Mouse (Mus musculus): Measurements from ENCODE around the gene Dtx2.
A peak's percentile ranks its signal among the peaks of the same experiment; 100 is the strongest.
"Not testable (repeated sequence)": the region's sequence is repeated elsewhere in the genome, so short reads cannot be mapped to it uniquely, and the experiment has no call there.

Dtx2 gene

GRCm38 (mm10) chr5:136027612-136028311 is 33.2 kb downstream of the Dtx2 start:
- DNase-seq: no peak

DNA sequence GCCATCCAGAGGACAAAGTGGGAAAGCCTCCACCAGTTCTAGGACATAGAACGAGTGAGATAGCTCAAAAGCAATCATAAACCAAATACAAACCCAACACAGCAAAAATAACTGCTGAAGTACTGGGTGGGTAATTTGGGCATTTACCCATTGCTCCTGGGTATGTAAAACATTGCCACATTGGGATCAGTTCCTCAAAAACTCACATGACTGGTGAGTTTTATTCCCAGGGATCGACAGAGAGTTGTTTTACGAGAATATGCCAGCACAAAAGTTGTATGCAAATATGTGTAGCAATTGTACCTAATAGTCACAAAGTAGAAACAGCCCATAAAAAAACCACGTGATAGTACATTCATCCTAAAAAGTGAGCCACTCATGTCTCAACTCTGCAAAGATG is 40.3 kb downstream of the Dtx2 start:
- no peak for DNase-seq

DNA sequence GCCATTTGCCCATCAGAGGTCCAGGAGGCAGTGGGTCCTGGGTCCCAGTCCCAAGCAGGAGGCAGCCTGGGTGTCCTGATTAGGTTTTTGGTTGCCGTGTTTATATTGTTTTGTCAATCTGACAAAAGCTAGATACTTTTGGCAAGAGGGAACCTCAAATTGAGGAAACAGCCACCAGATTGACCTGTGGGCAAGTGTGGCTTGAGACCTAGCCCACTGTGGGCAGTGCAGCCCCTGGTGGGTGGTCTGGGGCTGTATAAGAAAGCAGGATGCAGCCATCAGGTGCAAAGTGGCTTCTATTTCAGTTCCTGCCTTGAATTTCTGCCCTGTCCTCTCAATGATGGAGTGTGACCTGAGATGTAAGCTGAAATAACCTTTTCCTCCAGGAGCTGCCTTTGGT is 40.7 kb downstream of the Dtx2 start:
- DNase-seq: no peak

DNA sequence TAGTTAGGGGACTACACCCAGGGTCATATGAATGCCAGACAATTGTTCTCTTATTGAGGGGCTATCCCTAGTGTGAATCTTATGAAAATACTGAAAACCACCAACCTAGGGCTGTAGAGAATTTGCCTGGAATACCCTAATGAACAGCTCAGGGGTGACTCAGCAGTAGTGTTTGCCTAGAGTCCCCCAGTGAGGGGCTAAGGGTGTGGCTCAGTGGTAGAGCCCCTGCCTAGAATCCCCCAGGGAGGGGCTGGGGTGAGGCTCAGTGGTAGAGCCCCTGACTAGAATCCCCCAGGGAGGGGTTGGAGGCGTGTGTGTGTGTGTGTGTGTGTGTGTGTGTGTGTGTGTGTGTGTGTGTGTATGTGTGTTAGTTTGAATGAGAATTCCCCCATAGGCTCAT is 42.1 kb downstream of the Dtx2 start:
- no peak for DNase-seq

DNA sequence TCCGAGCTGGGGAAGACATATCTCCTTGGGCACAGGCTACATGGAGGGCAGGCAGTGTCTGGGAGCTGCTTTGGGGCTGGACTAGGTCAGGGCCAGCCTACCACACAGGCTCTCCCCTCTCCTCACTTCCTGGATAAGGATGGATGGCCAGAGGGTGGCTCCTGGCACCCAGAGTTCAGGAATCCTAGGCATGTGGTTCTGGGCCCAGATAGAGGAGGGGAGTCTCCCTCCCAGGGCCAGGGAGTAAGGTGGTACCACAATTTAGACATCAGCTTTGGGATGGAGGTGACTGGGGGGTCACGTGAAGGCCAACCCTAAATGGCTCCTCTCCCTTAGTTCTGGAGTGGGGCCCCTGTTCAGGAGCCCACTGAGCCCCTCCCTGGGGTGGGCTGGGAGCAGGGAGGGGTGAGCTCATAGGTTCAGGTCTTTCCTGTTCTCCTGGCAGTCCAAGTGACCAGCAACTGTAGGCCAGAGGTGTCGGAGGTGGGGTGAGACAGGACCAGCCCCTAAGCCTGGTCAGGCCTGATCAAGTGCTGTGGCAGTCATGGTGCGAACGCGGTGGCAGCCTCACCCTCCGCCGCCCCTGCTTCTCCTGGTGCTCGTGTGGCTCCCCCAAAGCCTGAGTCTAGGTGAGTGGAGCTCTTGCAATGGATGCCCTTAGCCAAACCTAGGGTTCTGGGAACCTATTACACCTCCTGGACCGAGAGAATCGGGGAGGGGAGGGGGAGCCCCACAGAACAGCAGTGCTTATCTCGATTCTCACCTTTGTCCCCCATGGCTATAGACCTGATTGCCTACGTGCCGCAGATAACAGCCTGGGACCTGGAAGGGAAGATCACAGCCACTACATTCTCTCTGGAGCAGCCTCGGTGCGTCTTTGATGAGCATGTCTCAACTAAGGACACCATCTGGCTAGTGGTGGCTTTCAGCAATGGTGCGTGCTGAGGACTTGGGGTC is 43.9 kb downstream of the Dtx2 start, which contains the start of gene Upk3b:
Gene Upk3b, plus strand, starts transcription at position 239 of the 957 bp plus-strand sequence.
- no peak for DNase-seq

DNA sequence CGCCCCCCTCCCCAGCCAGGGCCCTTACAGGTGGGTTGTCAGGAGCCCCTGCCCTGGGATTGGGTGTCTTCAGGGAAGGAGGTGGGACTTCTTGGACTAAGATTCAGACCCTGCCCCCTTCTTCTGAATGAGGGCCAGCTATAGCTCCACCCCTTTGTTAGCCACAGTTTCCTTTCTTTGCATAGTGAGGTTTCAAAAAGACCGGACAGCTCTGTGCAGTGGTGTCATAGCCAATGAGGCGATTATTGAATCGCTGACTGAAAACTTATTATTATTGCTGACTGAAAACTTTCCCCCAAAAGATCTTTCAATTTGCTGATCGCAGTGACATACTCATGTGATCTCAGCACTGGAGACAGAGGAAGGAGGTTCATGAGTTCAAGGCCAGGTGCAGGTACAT is 45.6 kb downstream of the Dtx2 start:
- DNase-seq: no peak

DNA sequence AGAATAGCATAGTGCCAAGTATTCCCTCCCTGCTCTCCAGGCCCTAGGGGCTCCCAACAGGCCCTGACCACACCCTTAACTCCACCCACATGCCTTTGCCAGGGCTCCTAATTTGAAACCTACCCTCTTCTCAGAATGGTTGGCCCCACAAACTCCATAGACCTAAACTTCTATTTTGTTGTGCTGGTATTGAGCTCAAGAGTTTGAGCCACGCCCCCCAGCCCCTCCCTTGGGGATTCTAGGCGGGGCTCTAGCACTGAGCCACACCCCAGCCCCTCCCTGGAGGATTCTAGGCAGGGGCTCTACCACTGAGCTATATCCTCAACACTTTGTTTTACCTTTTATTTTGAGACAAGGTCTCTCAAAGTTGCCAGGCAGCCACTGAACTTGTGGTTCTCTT is 46.7 kb downstream of the Dtx2 start:
- no peak for DNase-seq

DNA sequence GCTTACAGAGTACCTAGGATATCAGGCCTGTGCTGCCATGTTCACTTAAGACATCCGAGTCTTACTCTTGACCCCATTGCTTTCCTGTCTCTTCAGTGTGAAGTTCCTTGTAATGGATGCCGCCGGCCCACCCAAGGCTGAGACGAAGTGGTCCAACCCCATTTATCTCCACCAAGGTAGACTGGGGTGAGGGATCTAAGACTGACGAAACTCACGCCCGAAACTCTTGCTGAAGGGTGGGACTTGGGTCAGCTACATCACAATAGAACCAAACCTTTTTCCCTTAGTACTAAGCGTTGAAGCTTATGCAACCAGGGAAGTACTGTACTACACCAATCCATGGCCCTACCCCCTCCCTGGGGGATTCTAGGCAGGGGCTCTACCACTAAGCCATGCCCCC is 47.1 kb downstream of the Dtx2 start:
- DNase-seq: no peak

DNA sequence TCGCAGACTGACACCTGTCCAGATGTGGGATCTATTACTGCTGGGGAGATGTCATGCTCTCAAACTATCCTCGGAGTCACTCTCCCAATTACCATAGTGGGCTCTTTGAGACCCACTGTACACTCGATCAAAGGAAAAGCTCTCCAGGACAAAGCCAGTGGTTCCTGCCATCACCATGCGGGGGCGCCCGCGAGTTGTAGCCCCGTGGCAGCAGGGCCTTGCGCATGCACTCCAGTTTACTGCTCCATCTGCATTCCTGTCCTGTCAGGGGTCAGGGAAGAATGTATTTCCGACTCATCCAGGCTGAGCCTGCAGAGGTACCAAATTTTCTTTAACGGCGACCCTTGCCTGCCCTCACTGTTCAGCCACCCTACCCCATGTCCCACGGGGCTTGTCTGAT is 50.3 kb downstream of the Dtx2 start:
- no peak for DNase-seq

- no peak for DNase-seq
These were observed 50.8 kb downstream of the Dtx2 start for GRCm38 (mm10) chr5:136045408-136045807.

GRCm38 (mm10) chr5:136045987-136046386 is 51.4 kb downstream of the Dtx2 start:
- peak; percentile 94 for DNase-seq

DNA sequence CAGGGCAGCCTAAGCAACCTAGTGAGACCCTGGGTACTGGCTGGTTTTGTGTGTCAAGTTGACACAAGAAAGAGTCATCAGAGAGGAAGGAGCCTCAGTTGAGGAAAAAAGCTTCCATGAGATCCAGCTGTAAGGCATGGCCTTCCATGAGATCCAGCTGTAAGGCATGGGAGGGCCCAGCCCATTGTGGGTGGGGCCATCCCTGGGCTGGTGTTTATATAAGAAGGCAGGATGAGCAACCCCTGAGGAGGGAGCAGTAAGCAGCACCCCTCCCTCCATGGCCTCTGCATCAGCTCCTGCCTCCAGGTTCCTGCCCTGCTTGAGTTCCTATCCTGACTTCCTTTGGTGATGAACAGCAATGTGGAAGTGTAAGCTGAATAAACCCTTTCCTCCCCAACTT is 53.9 kb downstream of the Dtx2 start:
- not testable (repeated sequence) for DNase-seq

GRCm38 (mm10) chr5:136049926-136050325 is 55.3 kb downstream of the Dtx2 start:
- DNase-seq: no peak

DNA sequence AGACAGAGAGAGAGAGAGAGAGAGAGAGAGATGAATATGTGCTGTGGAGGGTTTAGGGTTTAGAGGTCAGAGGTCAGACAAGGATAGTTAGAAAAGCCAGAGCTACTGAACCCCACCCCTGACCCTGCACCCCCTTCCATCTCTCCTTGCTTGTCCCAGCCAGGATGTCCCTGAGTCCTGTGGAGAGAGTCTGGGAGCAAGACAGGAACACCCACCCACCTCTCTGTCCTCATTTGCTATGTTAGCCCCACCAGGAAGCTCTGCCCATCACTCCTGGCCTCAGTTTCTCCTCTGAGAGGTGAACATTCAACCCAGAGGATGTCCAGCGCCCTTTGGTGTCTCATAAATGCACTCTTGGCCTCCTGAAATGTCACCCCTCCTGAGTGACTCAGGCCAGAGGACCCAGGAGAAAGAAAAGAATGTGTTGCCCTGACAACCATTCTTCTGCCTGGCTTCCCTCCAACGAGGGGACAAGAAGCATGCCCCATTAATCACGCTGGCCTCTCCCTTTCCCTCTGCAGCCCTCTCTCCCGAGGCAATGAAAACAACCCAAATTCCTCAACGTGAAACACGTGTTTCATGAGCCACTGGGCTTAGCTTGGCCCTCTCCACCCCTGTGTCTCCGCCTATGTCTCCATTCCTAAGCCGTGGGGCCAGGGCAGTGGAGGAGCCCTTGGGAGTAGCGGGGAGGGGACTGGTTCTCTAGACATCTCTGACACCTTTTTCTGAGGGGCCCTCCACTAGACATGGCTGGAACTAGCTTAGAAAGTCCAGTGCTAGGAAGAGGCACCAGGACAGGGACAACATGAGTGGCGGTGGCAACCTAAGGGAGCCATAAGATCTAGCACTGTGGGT is 56.9 kb downstream of the Dtx2 start:
- peak; percentile 96 for DNase-seq

DNA sequence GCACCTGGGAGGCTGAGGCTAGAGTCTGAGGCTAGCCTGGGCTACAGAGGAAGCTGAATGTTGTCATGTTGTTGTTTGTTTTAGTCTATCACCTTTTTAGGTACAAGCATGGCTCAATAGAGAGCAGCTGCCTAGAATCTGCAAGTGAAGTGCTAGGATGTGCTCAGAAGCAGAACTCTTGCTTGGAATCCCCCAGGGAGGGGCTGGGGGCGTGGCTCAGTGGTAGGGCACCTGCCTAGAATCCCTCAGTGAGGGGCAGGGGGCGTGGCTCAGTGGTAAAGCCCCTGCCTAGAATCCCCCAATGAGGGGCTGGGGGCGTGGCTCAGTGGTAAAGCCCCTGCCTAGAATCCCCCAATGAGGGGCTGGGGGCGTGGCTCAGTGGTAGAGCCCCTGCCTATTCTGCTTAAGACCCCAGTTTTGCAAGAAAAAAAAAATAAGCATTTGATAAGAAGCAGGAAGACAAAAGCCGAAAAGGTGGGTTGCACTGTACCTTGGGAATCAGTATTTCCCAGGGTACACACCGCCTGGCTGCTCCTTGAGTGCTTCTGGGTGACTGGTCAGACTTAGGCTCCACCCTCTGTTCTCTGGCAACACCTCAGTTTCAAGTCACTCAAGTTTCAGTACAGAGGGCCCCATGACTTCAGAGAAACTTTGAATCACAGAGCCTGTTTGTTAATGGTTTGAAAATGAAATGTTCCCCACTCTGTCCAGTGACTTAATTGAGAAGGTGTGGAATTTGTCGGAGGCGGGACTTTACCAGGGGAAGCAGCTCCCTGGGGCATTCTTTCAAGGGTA is 58.5 kb downstream of the Dtx2 start:
- no peak for DNase-seq

DNA sequence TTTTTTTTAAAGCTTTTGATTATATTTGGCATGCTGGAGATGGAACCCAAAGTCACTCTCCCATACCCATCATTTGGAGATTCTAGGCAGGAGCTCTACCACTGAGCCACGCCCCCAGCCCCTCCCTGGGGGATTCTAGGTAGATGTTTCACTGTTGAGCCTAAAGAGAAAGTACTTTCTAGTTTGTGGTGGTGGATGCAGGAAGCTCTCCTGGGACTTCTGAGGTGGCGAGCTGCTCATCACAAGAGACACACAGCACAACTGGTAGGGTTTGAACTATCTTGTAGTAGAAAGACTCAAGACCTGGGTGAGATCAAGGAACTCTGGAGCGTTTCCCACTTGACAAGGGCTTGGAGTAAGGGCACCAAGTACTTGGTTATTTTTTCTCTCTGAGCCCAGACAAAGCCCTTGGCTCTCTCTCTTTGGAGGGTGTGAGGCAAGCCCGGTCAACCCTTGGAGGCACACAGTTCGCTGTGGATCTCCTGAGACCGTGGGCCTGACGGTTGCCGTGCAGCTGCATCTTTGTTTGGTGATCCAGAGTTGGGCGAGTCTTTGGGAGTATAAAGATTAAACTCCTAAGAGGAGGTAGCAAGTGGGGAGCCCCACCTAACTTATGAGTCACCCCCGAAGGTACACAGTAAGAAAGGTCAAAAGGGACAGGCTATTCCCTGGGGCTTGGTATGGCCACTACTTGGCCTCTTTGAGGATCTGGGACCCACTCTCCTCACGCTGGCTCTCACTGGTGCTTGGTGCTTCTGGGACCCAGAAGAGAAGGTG is 59.9 kb downstream of the Dtx2 start, which contains the start of gene Upk3bl:
Gene Upk3bl, plus strand, starts transcription at position 192 of the 777 bp plus-strand sequence.
- no peak for DNase-seq

DNA sequence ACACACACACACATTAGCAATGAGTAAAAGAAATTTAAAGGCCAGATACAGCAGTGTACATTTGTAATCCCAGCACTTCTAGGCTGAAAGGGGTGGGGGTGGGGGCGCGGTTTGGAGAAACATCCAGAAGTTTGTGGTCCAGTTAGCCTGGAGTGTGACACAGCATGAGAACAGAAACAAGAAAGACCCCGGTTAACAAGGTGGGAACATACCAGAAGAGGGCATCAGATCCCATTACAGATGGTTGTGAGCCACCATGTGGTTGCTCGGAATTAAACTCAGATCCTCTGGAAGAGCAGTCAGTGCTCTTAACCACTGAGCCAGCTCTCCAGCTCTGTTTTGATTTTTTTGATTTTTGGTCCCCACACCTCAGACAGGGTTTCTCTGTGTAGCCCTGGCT is 61.5 kb downstream of the Dtx2 start:
- no peak for DNase-seq

DNA sequence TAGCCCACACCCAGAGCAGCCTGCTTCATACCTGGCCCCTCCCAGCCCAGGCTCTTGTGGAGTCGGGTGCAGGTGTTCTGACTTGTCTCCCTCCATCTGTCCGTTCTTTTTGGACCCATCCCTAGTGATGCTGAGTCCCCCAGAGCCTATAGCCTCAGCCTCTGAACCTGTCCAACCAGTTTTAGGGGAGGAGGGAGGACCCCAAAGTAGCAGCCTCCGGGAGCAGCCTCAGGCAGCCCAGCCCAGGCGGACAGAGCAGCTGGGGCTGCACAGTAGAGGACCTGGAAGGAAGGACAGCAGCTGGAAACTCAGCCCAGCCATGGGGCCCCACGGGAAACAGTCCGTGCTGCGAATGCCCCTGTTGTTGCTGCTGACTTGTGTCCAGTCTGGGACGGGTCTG is 62.5 kb downstream of the Dtx2 start:
- no peak for DNase-seq

DNA sequence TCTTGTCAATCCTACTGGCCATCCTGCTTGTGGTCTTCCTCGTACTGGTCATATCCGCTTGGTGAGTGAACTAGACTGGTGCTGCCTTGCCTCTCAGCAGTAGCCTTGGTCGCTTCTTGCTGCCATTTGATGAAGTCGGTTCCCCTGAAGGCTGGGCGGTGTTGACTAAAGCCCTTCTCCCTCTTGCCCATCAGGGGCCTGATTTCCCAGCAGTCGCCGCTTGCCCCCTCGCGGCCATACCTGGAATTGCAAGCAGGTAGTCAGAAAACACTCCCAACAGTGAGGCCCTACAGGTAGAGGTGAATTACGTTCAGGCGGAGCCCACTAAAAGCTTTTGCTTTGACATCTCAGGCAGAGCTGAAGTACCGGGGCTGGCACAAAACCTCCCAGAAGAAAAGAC is 67.0 kb downstream of the Dtx2 start:
- DNase-seq: peak; percentile 96

DNA sequence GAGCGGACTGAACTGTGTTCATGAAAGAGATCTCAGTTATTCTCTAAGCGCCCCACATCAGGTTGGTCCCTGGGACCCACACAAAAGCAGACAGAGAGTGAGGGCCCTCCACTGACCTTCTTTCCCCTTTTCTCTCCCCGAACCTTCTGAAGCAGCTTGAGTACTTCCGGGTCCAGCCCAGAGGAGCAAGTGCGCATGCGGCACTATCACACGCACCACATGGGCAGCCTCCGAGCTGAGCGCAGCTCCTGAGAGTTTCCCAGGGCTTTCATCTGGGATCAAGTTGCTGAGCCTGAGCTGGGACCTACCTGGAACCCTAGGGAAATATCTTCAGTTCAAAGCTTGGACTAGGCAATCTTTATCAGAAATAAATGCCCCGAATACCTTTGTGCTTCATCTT is 69.3 kb downstream of the Dtx2 start:
- no peak for DNase-seq

GRCm38 (mm10) chr5:136066404-136067148 is 72.0 kb downstream of the Dtx2 start:
- peak; percentile 89 for DNase-seq
